Mouse (Mus musculus): Measurements from ENCODE around the gene Med25. TPM values are rescaled to one million over a fixed set of nuclear protein-coding genes. Genes with fewer than 3 reads are reported as not detected.
A peak's percentile ranks its signal among the peaks of the same experiment; 100 is the strongest.

The Med25 gene
- 100 to 1,000 TPM in 1 of 2 experiments, 10 to 100 TPM in 1; 97.2 to 113 TPM for total RNA-seq (2021)

DNA sequence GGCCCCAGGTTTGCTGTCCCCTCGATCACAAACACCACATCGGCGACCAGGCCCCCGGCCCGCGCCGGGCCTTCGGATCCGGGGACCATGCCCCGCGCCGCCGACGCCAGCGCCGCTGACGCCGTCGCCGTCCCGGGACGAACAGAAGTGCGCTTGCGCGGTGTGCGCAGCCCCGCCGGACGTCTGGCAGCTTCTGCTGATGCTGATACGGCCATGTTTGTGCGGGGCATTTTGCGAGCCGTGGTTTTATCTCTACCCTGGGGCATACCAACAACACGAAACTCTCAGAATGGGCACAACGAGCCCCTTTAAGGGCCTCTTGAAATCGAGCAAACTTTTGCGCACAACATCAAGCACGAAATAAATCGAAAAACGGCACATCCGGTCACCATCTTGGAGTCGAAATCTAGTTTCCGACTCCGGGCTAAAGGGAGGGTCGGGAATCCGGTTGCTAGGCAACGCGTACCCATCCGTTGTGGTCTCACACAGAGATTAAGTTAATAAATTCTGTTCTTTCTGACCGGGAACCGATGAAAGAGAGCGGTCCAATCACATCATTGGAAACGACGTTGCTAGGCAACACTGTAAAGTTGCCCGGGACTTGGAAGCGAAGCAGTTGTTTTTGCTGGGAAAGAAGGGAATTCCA lies at the start of gene Med25:
Med25 (minus strand) TSS at position 437 of the 646 bp plus-strand sequence.
- peak; percentile 91 to 95 for DNase-seq

DNA sequence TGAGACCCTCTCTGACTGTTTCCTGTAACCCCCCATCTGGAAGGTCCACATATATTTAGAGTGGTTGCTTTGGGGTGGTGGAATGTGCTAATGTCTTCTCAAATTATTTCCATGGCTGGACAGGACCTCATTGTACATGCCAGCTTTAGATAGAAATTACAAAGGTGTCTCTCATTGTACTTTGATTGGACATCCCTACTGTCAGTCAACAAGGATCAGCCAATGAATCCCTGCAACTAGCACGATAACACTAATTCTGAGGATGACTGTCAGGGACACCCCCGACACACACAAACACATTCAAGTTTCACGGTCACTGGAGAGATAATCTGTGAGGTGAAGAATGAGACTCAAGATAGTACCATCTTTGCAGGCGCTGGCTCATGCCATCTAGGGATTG lies 46.2 kb upstream of the Med25 start:
- DNase-seq = no peak

DNA sequence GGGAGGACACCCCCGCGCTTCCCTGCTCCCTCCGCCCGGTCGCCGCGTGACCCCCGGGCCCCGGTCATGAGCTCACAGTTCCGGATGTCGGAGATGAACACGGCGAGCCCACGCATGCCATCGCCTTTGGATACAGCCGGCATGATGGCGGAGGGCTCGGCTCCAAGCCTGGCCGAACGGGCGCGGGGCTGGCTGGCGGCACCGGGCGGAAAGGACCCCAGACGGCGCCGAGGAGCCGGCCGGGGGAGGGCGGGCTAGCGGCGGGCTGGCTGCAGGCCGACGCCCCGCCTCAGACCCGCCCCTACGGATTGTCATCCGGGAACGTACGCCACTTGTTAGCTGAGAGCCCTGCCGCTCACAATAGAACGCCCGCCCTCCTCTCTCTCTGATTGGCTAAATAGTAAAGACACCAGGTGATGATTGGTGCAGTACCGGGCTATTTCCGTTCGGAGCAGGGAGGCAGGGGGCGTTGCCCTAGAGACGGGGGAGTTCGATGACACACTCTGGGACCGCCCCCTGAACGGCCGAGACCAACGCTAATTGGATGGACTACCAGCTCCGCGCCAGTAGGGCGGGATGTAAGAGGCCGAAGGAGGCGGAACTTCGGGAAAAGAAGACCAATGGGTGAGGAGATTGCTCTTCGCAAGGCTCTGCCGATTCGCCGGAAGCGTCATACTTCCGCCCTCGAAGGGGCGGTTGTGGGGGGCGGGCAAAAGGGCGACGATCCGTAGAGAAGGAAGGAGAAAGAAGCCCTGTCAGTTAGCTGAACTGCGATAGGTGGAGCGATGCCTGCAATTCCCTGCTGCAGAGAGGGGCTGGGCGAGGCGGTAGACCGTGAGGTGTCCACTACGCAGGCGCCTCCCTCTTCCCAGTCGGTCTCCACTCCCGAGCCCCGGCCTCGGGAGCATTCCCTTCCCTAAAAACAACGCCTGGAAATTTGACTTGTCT lies 37.0 kb upstream of the Med25 start, which contains the start of gene Ap2a1:
Ap2a1 (minus strand) TSS at position 293 of the 948 bp plus-strand sequence.
- peak; percentile 100 for DNase-seq

DNA sequence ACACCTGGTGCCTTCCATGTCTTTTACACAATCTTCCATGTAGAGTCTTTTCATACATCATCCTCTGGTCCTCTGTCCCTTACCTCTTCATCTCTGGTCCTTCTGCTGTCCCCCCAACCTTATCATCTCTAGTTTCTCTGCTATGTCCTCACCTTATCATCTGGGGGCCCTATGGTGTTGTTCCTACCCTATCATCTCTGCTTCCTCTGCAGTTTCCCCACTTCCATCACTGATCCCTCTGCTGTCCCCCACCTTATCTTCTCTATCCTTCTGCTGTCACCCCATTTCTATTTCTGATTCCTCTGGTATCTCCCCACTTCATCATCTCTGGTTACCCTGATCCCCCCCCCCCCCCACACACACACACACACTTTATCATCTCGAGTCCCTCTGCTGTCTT lies 36.1 kb upstream of the Med25 start:
- no peak for DNase-seq

DNA sequence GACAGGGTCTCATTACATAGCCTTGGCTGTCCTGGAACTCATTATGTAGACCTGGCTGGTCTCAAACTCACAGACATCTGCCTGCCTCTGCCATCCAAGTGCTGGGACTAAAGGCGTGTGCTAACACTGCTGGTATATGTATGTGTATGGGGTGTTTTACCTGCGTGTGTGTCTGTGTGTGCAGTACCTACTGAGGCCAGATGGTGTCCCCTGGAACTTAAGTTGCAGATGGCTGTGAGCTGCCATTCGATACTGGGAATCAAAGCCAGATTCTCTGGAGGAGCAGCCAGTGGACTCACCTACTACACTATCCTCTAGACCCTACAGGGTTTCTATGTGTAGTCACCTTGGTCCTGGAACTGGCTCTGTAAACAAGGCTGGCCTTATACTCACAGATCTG lies 33.0 kb upstream of the Med25 start:
- no peak for DNase-seq

DNA sequence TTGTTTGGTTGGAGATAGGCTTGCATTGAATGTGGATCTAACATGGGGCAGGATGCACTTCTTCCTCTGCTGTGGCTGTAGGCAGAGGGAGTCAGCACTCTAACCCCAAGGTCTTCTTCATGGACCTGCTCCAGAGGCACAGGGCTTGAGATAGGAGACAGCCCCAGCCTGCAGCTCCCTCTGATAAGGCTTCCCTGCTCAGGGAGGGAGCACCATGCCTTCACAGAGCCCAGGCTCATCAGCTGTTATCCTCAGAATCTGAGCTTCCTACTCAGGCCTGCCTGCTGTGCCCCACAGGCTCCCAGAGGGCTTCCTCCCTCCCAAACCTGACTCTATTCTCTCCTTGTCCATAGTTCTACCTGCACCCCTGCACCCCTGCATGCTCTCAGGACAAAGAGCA lies 30.0 kb upstream of the Med25 start:
- no peak for DNase-seq

DNA sequence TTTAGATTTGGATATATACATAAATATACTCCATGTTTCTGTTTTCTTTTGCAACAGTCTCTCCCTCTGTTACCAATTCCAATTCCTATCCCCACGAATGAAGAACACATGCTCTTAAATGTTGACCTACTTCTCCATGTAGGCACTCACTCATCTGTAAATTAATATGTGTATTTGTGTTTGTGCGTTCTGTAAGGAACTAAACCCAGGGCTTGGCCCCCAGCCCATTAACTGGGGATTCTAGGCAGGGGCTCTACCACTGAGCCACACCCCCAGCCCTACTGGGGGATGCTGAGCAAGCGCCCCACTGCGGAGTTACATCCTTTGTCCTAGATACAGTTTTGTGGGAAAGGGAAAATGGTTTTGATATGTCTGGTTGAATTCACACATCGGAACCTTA lies 26.6 kb upstream of the Med25 start:
- DNase-seq = no peak

DNA sequence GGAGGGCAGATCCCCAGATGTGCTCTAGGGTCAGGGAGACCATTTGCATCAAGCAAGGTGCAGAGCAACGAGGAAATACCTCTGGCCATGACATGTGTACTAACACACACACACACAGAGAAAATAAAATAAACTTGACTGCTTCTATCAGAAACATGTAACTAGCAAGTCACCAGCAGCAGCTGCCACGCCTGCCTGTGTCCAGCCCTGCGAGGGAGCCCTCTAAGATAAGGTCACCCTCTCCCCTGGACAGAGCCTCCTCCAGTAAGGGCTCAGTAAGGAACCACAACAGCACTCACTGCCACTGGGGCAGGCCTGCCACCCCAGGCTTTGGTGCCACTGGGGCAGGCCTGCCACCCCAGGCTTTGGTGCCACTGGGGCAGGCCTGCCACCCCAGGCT lies 25.7 kb upstream of the Med25 start:
- DNase-seq = no peak

DNA sequence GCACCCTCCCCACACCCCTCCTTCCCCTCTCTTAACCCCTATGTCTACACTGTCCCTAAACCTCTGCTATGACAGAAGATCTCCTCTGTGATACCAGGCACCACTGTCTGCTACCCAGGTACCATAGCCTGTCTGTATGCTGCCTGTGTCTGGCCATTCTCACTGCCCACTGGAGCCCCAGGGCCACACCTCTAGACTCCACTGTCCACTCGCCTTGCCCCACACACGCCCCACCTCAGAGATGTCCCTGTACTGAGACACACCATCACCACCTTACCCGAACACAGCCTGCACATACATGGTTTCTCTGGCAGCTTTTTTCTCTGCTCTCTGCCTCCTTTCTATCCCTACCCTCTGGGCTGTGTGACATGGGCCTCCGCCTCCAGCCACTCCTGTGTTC lies 24.4 kb upstream of the Med25 start:
- DNase-seq = no peak

DNA sequence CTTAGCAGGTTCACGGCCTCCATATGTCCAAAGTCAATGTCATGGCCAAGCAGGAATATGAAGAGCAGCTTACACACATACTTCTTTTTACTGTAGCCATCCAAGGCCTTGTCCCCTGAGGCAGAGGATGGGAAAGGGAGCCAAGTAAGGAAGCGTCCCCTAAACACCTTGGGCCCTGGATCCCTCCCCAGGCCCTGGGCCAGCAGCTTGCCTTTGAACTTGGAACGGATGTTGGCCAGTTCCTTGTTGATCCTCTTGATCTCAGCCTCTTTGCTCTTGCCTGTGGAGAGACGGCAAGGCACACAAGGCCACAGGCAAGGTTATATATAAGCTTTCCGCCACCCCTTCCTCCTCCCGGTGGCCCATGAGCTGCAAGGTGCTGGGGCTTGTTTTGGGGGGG lies 23.7 kb upstream of the Med25 start:
- DNase-seq = no peak

DNA sequence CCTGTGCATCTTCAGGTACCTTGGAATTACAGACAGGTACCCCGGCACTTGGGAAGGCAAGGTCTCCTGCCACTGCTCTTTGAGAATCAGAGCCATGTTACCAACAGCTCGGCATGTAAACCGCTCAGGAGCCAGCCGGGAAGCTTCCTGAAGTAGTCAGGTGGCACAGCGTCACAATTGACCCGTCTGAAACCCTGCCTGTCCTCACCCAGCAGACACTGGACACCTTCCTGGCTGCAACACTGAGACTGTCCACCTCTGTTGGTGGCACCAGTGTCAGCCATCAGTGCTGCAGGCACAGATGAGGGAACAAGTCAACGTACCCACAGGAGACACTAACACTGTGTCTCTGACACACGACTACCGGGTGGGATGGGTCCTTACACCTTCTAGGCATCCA lies 22.8 kb upstream of the Med25 start:
- DNase-seq = no peak

DNA sequence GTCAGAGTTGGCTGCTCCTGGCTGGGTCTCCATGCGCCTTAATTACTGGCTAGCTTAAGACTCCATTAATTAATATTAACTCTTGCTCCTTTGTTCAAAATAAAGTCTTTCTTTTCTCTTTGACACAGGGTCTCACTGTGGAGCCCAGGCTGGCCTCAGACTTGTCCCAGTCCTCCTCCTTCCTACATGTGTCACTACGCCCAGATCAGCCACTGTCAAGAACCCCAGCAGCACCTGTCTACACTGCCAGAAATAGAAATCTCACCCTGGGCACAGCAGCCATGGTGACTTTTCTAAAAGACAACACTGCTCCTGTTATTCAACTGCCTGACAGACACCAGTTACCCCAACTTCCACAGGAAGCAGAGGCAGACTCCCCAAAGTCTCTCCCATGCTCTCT lies 21.9 kb upstream of the Med25 start:
- DNase-seq = no peak

DNA sequence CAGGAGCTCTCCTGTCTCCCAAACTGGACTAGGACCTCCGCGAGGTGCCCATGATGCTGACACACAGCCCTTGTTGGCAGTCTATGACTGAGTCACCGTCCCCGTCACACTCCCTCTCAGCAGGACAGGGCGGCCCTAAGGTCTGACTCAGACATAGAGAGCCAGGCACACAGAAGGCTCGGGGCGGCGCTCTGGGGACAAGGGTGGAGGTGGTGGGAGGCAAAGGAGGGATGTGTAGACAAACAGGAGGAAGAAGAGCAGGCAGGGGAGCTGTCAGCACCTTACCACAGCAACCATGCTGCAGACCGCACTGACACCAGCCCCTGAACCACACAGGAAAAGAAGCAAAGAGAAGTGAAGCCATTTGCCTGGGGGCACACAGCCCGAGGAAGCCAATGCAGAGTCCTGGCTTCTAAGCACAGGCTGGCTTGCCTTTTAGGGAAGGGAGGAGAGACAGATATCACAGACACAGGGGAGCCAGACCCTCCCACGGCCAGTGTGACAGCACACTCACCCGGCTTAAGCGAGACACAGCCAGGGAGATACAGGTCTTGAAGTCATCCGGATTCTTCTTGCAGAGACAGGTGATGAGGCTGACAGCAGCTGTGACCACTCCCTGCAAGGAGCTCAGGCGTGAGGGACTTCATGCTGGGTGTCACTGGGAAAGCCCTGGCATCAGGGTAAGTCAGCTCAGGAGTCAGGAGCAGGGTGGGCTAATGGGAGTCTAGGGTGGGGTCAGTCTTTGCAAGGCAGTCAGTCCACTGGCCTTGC lies 16.4 kb upstream of the Med25 start:
- DNase-seq = no peak

DNA sequence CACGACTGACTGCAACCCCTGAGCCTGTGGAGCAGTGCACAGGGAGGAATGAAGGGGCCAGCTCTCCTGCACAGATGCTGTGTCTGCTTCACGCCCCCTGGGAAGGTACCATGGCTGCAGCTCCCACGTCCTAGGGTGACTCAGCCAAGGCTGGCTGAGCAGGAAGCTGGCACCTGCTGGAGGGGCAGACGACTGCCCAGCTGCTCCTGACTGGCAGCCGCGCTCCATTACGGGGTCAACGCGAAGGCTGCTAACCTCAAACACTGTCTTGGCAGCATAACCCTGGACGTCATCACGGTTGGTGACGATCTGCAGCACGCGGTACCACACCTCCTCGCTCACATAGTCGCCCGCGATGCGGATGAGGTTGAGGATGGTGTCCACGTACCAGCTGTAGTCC lies 12.9 kb upstream of the Med25 start:
- no peak for DNase-seq

DNA sequence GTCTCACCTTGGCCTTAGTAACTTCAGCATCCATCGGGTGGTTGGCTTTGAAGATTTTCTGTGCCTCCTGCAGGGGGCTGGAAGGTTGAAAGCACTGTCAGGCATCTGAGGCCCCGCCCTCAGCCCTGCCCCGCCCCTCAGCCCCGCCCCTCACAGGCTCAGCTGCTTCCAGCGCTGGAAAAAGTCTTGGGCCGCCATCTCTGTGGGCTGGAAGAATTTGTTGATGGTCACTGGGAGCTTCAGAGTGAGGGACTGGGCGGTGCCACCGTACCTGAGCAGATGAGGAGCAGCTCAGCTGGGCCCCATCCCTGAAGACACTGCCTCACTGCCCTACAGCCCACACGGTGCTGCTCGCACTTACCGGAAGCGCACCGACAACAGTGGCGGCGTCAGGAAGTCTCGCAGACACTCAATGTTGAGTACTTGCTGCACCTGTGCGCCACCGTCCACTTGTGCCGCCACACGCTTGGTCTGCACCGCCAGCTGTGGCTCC lies 8.8 kb upstream of the Med25 start:
- DNase-seq = no peak

DNA sequence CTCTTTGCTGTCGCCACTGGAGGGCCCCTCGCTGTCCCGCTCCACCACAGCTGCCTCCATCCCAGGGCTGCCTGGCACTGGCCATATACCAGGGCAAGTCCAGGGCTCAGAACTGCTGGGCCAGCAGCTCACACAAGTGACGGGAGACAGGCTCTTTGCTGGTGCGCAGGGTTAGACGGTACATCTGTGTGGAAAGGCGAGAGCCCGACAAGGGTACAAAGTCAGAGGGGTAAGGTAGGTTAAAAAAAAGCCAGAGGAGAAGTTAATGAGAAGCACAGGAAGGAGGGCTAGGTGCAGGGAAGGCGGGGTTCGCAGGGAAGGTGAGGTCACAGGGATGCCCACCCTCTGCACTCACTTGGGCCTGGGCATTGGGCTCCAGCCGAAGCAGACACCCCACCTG lies 8.1 kb upstream of the Med25 start:
- no peak for DNase-seq

DNA sequence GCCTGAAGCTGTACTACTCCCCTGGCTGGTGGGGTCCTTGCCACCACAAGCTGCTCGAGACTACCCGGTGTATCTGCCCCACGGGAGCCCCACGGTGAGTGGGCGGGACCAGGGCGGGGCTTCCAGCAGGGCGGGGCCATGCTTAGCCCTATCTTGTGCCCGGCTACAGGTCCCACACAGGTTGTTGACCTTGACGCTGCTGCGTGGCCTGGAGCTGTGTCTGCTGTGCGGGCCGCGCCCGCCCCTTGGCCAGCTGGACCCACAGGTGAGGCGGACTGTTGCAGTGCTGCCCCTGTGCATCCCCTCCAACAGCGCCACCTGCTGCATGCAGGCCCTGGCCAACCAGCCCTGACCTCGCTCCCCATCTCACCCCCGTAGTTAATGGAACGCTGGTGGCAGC lies 6.1 kb upstream of the Med25 start:
- no peak for DNase-seq

DNA sequence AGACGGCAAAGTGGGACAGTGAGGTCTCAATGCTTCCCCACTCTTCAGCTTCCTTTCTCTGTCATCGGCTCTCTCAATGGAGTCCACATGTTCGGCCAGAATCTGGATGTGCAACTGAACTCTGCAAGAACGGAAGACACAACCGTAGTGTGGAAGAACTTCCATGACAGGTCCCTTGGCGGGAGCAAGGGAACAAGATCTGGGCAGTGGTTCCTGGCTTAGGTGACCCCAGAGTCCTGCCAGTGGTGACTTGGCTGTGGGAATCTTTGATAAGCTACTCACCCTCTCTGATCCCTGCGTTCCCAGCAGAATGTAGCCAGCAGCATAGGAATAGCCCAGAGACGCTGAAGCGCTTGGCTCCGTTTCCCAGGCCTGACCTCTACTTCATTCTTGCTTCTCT lies 4.0 kb upstream of the Med25 start:
- no peak for DNase-seq

DNA sequence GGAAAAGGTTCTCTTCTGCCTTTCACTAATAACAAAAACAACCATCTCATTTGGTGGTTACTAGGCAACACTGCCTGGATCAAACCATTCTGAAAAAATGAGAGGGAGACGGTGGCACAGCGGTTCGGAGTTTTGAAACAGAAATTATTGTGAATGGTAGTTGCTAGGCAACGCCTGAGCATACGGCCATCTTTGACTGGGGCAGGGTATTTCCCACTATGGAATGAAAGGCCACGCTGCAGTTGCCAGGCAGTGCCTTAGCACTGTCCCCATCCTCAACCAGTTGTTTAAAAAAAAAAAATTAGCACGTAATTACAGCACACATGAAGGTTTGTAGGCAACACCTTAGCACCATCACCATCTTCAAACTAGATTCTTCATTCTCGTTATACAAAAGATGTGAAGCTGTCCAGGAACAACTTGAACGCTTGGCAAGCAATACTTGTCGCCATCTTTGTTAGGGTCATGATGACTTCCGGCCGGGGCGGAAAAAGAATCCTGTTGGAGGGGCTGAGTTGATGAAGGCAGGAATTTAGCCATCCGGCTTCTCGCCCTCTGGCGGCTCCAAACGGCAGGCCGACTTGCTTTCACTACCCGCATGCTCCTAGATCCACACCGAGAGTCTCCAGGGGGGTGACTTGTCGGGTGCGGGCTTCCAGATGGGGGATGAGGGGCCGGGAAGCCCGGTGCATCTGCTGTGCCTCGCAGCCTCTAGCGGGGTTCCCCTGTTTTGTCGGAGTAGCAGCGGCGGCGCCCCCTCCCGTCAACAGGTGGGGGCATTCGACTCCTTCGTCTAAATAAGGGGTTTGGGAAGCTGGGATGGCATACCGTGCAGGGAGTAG lies 3.3 kb upstream of the Med25 start, which contains the start of gene Fuz:
Fuz (plus strand) TSS at position 487 of the 842 bp plus-strand sequence.
- peak; percentile 91 to 92 for DNase-seq

DNA sequence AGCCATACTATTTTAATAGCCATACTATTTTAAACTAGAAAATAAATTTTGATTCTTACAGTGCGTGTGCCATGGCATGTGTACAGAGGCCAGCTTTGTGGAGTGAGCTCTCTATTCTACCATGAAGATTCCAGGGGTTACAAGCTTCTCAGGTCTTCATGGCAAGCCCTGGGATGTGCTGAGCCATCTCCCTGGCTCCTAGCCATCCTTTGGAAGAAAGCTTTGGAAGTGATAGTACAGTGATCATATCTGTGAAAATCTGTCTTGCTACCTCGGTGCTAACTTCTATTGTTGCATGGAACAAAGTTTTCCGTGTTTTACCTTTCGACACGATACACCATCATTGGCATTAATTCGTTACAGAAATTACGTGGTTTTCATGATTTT lies 2.7 kb upstream of the Med25 start:
- DNase-seq = no peak

DNA sequence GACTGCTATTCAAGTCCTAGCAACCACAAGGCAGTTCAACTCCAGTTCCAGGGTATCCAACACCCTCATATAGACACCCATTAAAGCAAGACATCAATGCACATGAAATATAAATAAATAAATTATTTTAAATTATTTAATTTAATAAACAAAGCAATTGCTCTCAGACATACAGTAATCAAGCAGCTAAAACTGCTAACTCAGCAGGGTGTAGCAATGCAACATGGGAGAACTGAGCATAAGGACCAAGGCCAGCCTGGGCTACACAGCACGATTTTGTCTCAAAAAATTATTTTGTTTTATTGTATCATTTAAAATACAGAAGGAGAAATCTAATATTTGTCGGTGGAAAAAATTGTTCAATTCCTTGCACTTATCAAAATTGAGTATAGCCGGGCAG lies 1.7 kb upstream of the Med25 start:
- DNase-seq = no peak

DNA sequence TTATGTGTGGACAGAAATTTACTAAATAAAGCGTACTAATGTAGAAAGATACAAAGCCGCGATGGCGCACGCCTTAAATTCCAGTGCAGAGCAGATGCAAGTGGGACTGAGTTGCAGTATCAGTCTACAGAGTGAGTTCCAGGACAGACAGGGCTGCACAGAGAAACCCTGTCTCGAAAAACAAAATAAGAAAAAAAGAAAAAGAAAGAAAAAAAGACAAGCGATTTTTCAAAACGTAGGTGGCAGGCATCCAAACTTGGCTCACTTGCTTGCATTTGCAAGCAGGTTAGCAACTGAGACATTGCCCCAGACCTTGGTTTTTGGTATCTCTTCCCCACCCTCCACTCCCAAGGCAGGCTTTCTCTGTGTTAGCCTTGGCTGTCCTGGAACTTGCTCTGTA lies 685 bp upstream of the Med25 start:
- no peak for DNase-seq

Measured in layer of hippocampus, postnatal 36 days (tissue).